Mouse (Mus musculus) lung, adult 2 months (tissue): ENCODE data around the gene Hist1h3g. TPM values are rescaled to one million over a fixed set of nuclear protein-coding genes. Genes with fewer than 3 reads are reported as not detected.
"Not testable (repeated sequence)": the region's sequence is repeated elsewhere in the genome, so short reads cannot be mapped to it uniquely, and the experiment has no call there.

Experiments
- DNase-seq: peaks from one replicate; pipeline ENCODE4 v3.0.0; 2022
- H3K4me1 ChIP-seq: fragments of 200-500 bp; 2 replicates; pipeline ENCODE4 v1.6.1; 2011; ENCODE audit warnings: low read length; ENCODE audit not compliant: control insufficient read depth, insufficient read depth
- H3K4me3 ChIP-seq: fragments of 200-500 bp; replicated peaks from 2 replicates; pipeline ENCODE3; 2011; ENCODE audit warnings: low read depth, mild to moderate bottlenecking, control low read depth, low read length; ENCODE audit errors: extremely low read depth
- CTCF ChIP-seq: fragments of 200-500 bp; IDR thresholded peaks from 2 replicates; pipeline ENCODE4 v1.5.1; 2011; ENCODE audit warnings: mild to moderate bottlenecking, low read length, control low read depth; ENCODE audit not compliant: insufficient read depth
- POLR2A ChIP-seq: fragments of 200-500 bp; IDR thresholded peaks from 2 replicates; pipeline ENCODE4 v1.6.1; 2011; ENCODE audit warnings: low read depth, mild to moderate bottlenecking, control low read depth, low read length, borderline replicate concordance; ENCODE audit errors: extremely low read depth
- WGBS: fragments of 180-500 bp; shearing (Covaris S2); methylation state at CpG from one replicate; pipeline ENCODE4 v1.1.7; 2018; 5-methylcytosine and 5-hydroxymethylcytosine counted together
- polyA plus RNA-seq: library from polyadenylated mRNA; depleted of rRNA; stranded (reverse); fragments of >200 nt; gene quantifications from 2 replicates; pipeline ENCODE4 v1.2.3, GENCODE M21; 2012

Hist1h3g gene
- polyA plus RNA-seq, 1 experiment: 2.1 TPM

GRCm38 (mm10) chr13:23534368-23535131 lies 672 bp upstream of the Hist1h3g start:
- under 1% methylated on average over 15 of the region's 15 CpGs for WGBS
- TF ChIP-seq POLR2A: no peak
- no peak for TF ChIP-seq CTCF
- peaks cover 2% of the 10 kb centered on the region for H3K4me1 ChIP-seq
- no peak for DNase-seq
- H3K4me3 ChIP-seq: peak overlapping the region; percentile 13

- DNase-seq: no peak
- TF ChIP-seq POLR2A (no peak), CTCF (no peak)
- no peak overlapping the region for H3K4me3 ChIP-seq
- H3K4me1 ChIP-seq: peaks cover 2% of the 10 kb centered on the region; the same call in 1 of the 2 replicates
- 17% methylated on average over 7 of the region's 7 CpGs for WGBS
These were observed 1.0 kb downstream of the Hist1h3g start for GRCm38 (mm10) chr13:23536076-23536822.

GRCm38 (mm10) chr13:23537006-23537710 lies 1.9 kb downstream of the Hist1h3g start:
- peaks cover 2% of the 10 kb centered on the region; the same call in 1 of the 2 replicates for H3K4me1 ChIP-seq
- WGBS: 64% methylated on average over 3 of the region's 3 CpGs
- H3K4me3 ChIP-seq: no peak overlapping the region
- DNase-seq: no peak
- no peak for TF ChIP-seq CTCF
- TF ChIP-seq POLR2A: no peak

- Histone ChIP-seq H3K4me1 (peaks cover 2% of the 10 kb centered on the region; the same call in 1 of the 2 replicates), H3K4me3 (no peak overlapping the region)
- DNase-seq: no peak
- 81% methylated on average over 5 of the region's 5 CpGs for WGBS
- TF ChIP-seq CTCF: no peak
- no peak for TF ChIP-seq POLR2A
These were observed 3.0 kb downstream of the Hist1h3g start for GRCm38 (mm10) chr13:23538249-23538648.

- DNase-seq, H3K4me1 ChIP-seq, H3K4me3 ChIP-seq: not testable (repeated sequence)
- 58% methylated on average over 1 of the region's 1 CpGs for WGBS
These were observed 4.6 kb downstream of the Hist1h3g start for GRCm38 (mm10) chr13:23539821-23540220.

GRCm38 (mm10) chr13:23541497-23541896 lies 6.3 kb downstream of the Hist1h3g start:
- peaks cover 2% of the 10 kb centered on the region; the same call in 1 of the 2 replicates for H3K4me1 ChIP-seq
- TF ChIP-seq CTCF (no peak), POLR2A (no peak)
- H3K4me3 ChIP-seq: no peak overlapping the region
- no peak for DNase-seq
- 88% methylated on average over 3 of the region's 3 CpGs for WGBS

GRCm38 (mm10) chr13:23542225-23542980 lies 7.2 kb downstream of the Hist1h3g start:
- WGBS: 14% methylated on average over 3 of the region's 3 CpGs
- not testable (repeated sequence) for DNase-seq

GRCm38 (mm10) chr13:23542999-23543607 lies 7.9 kb downstream of the Hist1h3g start, which contains the start of gene Hist1h2bh:
TSS of gene Hist1h2bh (minus strand) at chr13:23543392.
- H3K4me3 ChIP-seq: peak within 1 kb of the TSS; percentile 71
- peak; percentile 35; the same call in 1 of the 2 replicates for TF ChIP-seq POLR2A
- DNase-seq: peak; percentile 67
- under 1% methylated on average over 36 of the region's 42 CpGs for WGBS
- not testable (repeated sequence) for H3K4me1 ChIP-seq

More at GRCm38 (mm10) chr13:23542225-23542980, 7.2 kb downstream of the Hist1h3g start:
- peak overlapping the region; percentile 41 for H3K4me3 ChIP-seq
- H3K4me1 ChIP-seq: not testable (repeated sequence)
